Mouse (Mus musculus) embryo, embryonic 9.5 days (tissue): ENCODE measurements around the gene Slc4a4.

Experiments
- DNase-seq: peaks from one replicate; pipeline ENCODE4 v3.0.0-alpha.2; 2017; ENCODE audit errors: extremely low spot score

Slc4a4 gene

GRCm38 (mm10) chr5:89151076-89151475 is 264.5 kb downstream of the Slc4a4 start:
- DNase-seq: no peak

GRCm38 (mm10) chr5:89171025-89171718 is 284.6 kb downstream of the Slc4a4 start:
- DNase-seq: no peak

GRCm38 (mm10) chr5:89190063-89190462 is 303.4 kb downstream of the Slc4a4 start:
- no peak for DNase-seq

GRCm38 (mm10) chr5:89194654-89195053 is 308.0 kb downstream of the Slc4a4 start:
- no peak for DNase-seq

- DNase-seq: no peak
Observed at GRCm38 (mm10) chr5:89198501-89198900, 311.9 kb downstream of the Slc4a4 start.

- DNase-seq: no peak
Observed at GRCm38 (mm10) chr5:89209973-89210703, 323.5 kb downstream of the Slc4a4 start.

DNA sequence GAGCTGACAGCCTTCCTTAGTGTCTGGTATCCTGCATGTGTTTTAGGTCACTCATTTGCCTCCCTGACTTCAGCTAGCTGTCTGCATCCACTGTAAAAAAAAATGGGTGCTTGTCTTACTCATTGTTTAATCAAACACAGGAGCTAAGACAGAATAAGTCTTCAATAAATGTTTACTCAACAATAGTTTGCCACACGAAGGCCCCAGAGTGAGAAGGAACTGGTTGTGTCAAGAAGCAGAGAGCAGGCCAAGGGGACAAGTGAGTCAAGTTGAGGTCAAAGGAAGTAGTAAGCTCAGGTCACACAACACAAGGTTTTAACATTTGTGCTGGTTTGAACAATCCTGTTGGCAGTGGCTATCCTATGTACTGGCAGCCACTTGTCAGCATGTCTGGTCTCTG is 324.4 kb downstream of the Slc4a4 start:
- no peak for DNase-seq

GRCm38 (mm10) chr5:89218222-89218621 is 331.6 kb downstream of the Slc4a4 start:
- no peak for DNase-seq

GRCm38 (mm10) chr5:89218709-89219108 is 332.1 kb downstream of the Slc4a4 start:
- no peak for DNase-seq

DNA sequence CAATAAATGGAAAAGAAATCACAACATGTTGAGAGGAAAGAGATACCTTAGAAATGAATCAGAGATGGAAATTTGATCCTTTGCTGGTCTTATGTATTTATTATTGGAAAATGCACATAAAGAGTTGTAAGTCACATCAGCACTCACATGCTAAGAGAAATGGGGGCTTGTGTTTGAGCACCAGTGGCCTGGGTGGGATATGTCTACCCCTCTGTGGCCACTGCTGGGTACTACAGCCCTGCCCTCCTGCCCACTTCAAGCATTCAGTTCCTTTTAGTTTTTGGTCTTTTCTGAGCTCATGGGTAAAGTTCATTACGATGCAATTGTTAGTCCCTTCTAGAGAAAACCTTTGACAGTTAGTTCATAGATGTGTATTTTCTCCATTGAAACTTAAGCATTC is 335.0 kb downstream of the Slc4a4 start:
- peak; percentile 35 for DNase-seq

- no peak for DNase-seq
Observed at GRCm38 (mm10) chr5:89223061-89223740, 336.6 kb downstream of the Slc4a4 start.

GRCm38 (mm10) chr5:89223744-89224368 is 337.2 kb downstream of the Slc4a4 start:
- no peak for DNase-seq

GRCm38 (mm10) chr5:89227948-89228347 is 341.3 kb downstream of the Slc4a4 start:
- no peak for DNase-seq

DNA sequence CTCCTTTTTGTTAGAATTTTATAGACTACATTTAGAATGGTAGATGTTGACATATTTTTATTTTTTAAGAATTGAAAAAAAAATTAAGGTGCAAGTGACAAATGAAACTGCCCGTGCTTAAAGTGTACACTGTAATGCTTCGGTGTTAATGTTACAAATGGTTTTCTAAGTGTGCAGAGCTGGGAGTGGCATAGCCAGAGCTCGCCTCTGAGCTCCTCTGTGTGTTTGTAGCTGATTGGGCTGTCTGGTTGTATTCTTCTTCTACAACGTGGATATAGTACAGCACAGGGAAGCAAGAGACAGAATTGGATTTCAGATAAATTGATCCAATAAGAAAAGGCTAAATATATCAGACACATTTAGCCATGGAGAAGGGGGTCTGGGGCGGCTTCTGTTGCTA is 343.0 kb downstream of the Slc4a4 start:
- DNase-seq: no peak

DNA sequence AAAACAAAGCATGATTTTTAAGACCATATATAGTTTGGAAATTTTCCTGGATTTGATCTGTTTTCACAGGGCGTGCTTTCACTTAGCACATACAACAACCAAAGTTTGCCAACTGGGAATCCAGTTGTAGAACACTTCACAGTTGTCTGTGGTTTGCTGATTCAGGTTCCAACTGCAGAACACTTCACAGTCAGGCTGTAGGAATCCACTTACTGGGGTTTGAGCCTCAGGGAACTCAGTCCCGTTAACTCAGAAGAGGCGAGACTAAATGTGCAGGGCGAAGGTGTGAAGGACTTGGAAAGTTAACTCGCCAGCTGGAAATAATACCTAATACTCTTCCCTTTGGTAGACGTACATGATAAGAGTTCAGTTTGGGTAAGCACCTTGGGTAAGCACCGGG is 345.7 kb downstream of the Slc4a4 start:
- no peak for DNase-seq

- DNase-seq: no peak
Observed at GRCm38 (mm10) chr5:89251806-89252205, 365.2 kb downstream of the Slc4a4 start.

DNA sequence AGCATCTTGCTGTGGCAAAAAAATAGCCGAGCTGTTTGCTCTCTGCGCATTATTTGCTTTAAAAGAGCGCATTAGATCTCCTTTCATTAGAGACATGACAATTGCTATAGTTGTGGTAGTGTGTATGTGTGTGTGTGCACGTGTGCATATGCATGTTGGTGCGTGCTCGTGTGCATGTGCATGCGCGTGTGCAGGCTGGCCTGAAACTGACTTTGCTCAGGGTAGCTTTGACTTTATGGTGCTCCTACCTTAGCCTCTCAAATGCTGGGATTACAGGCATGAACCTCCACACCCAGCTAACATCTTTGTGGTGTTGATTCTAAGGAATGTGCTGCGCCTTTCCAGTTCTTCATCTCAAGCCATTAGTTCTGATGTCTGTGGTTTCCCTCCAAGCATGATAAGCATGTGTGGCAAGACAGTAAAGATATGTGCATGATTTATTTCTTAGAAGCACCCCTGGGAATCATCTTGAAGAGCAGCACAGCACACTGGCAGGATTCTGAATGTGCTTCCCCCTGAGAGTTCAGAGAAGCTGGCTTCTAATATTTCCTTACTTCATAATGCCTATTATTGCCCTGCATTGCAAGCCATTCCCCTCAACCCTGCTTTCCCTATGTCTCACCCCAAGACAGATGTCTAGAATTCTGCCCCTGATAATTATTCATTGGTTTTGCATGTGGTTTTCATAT is 373.3 kb downstream of the Slc4a4 start:
- no peak for DNase-seq

DNA sequence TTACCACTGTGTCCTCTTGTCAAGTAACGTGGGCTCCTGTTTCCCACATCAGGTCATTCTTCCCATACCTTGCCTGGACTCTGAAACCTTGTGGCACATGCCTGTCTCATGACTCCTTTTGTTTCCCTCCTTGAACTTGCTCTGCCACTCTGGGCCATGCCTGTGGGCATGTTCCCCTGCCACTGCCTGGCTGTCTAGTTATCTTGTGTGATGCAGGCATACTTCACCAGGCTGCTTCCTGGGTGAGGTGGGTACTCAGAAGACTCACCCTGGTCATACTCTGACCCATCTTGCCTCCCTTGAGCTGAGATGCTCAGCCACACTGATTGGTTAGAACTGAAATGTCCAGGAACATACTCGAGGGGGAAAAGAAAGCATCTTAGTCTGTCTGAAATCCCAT is 390.4 kb downstream of the Slc4a4 start:
- no peak for DNase-seq

DNA sequence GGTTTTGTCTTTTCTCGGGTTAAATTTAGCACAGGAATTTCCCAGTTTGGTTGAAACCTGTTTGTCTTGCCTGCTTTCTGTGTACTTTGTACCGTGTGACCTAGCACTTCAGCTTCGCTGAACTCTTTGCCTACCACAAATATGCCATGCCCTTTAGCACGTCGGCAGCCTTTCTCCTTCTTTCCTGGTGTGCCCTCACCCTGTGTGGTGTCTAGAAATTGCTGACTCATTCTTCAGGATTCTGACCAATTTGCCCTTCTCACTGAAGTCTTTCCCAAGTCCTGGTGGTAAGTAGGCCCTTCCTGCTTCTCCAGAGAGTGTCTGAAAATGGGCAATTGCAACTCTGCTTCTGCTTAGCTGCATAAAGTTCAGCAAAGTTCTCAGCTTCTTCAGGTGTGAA is 391.0 kb downstream of the Slc4a4 start:
- no peak for DNase-seq

GRCm38 (mm10) chr5:89278309-89278708 is 391.7 kb downstream of the Slc4a4 start:
- DNase-seq: no peak

DNA sequence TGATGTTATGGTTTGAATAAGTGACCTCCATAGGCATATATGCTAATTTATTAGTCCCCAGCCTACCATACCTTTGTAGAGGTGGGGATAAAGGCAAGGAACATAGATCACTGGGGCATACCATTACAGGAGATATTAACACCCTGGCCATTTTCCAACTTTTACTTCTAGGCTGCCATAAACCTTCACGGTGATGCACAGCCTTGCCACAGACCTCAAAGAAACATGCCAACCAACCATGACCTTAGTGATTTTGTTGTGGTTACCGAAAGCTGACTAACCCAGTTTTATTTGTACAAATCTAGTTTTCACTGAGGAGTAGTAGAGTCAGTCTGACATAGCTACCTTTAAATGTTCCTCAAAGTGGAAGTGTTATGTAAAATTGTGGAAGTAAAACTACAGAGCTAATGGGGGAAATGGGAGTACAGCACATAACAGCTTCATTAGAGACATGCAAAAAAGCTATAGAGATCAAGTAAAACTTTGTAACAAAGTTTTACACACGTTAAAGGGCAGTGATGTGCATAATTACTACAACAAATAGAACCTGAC is 393.8 kb downstream of the Slc4a4 start:
- no peak for DNase-seq
